Mouse (Mus musculus): ENCODE results near the gene Meaf6. TPM values are rescaled to one million over a fixed set of nuclear protein-coding genes. Genes with fewer than 3 reads are reported as not detected.

Meaf6 gene
- polyA plus RNA-seq, 1 experiment from 2014 or later: 28.3 TPM

- H3K36me3 ChIP-seq (ENCODE audit: control insufficient read depth, insufficient read depth, low read length): no peaks in the 10 kb centered on the region
- DNase-seq (ENCODE audit: low spot score) (no peak), ATAC-seq (ENCODE audit: low FRiP score, low TSS enrichment) (no peak)
- no peaks in the 10 kb centered on the region for H3K4me1 ChIP-seq (replicated peaks; ENCODE audit: control insufficient read depth, insufficient read depth)
- H3K4me3 ChIP-seq (ENCODE audit: low read depth, low read length): no peak overlapping the region
- no peak overlapping the region for H3K4me2 ChIP-seq (replicated peaks; ENCODE audit: low read depth)
- TF ChIP-seq CTCF (IDR thresholded peaks at IDR 0.05; ENCODE audit: low read depth) (no peak), EP300 (optimal IDR thresholded peaks at IDR 0.05) (no peak)
- no peaks in the 10 kb centered on the region for H3K27me3 ChIP-seq (ENCODE audit: control insufficient read depth, insufficient read depth, low read length)
- WGBS: 78% methylated on average over 13 of the region's 13 CpGs
- H3K27ac ChIP-seq (replicated peaks): no peak overlapping the region
- H3K9ac ChIP-seq (ENCODE audit: low read length): no peak overlapping the region
- no peaks in the 10 kb centered on the region for H3K9me3 ChIP-seq (ENCODE audit: control insufficient read depth, low read length)
Measured at GRCm38 (mm10) chr4:125101334-125101733, 16.4 kb downstream of the Meaf6 start.

- 79% methylated on average over 9 of the region's 9 CpGs for WGBS
Measured at GRCm38 (mm10) chr4:125105354-125105753, 20.4 kb downstream of the Meaf6 start.

GRCm38 (mm10) chr4:125114638-125115037, 29.7 kb downstream of the Meaf6 start:
- ATAC-seq (ENCODE audit: low FRiP score, low TSS enrichment): peak; percentile 50

More at GRCm38 (mm10) chr4:125105354-125105753, 20.4 kb downstream of the Meaf6 start:
- Histone ChIP-seq H3K4me3 (ENCODE audit: low read depth, low read length) (no peak overlapping the region), H3K9me3 (ENCODE audit: control insufficient read depth, low read length) (no peaks in the 10 kb centered on the region), H3K4me2 (replicated peaks; ENCODE audit: low read depth) (no peak overlapping the region), H3K4me1 (replicated peaks; ENCODE audit: control insufficient read depth, insufficient read depth) (no peaks in the 10 kb centered on the region), H3K36me3 (ENCODE audit: control insufficient read depth, insufficient read depth, low read length) (no peaks in the 10 kb centered on the region; the same call in 1 of the 2 replicates), H3K27ac (replicated peaks) (no peak overlapping the region), H3K9ac (ENCODE audit: low read length) (no peak overlapping the region), H3K27me3 (ENCODE audit: control insufficient read depth, insufficient read depth, low read length) (no peaks in the 10 kb centered on the region)
- TF ChIP-seq EP300 (optimal IDR thresholded peaks at IDR 0.05) (no peak), CTCF (IDR thresholded peaks at IDR 0.05; ENCODE audit: low read depth) (no peak)
- peak; percentile 59; the same call in 1 of the 2 replicates for ATAC-seq (ENCODE audit: low FRiP score, low TSS enrichment)
- peak; percentile 41 for DNase-seq (ENCODE audit: low spot score)

GRCm38 (mm10) chr4:125115081-125115480, 30.1 kb downstream of the Meaf6 start:
- DNase-seq (ENCODE audit: low spot score): no peak
- Histone ChIP-seq H3K36me3 (ENCODE audit: control insufficient read depth, insufficient read depth, low read length) (peaks cover 7% of the 10 kb centered on the region; the same call in 1 of the 2 replicates), H3K4me3 (ENCODE audit: low read depth, low read length) (no peak overlapping the region), H3K9ac (ENCODE audit: low read length) (peak overlapping the region; percentile 23; the same call in 1 of the 2 replicates), H3K4me1 (replicated peaks; ENCODE audit: control insufficient read depth, insufficient read depth) (peaks cover 4% of the 10 kb centered on the region), H3K9me3 (ENCODE audit: control insufficient read depth, low read length) (no peaks in the 10 kb centered on the region), H3K4me2 (replicated peaks; ENCODE audit: low read depth) (no peak overlapping the region), H3K27ac (replicated peaks) (peak overlapping the region; percentile 81), H3K27me3 (ENCODE audit: control insufficient read depth, insufficient read depth, low read length) (no peaks in the 10 kb centered on the region)
- no peak for ATAC-seq (ENCODE audit: low FRiP score, low TSS enrichment)
- 73% methylated on average over 4 of the region's 4 CpGs for WGBS
- TF ChIP-seq CTCF (IDR thresholded peaks at IDR 0.05; ENCODE audit: low read depth): no peak
- no peak for TF ChIP-seq EP300 (optimal IDR thresholded peaks at IDR 0.05)

More at GRCm38 (mm10) chr4:125114638-125115037, 29.7 kb downstream of the Meaf6 start:
- TF ChIP-seq EP300 (optimal IDR thresholded peaks at IDR 0.05) (no peak), CTCF (IDR thresholded peaks at IDR 0.05; ENCODE audit: low read depth) (peak; percentile 90)
- H3K9ac ChIP-seq (ENCODE audit: low read length): peak overlapping the region; percentile 23; the same call in 1 of the 2 replicates
- no peak overlapping the region for H3K4me3 ChIP-seq (ENCODE audit: low read depth, low read length)
- peaks cover 4% of the 10 kb centered on the region for H3K4me1 ChIP-seq (replicated peaks; ENCODE audit: control insufficient read depth, insufficient read depth)
- H3K4me2 ChIP-seq (replicated peaks; ENCODE audit: low read depth): no peak overlapping the region
- WGBS: 7% methylated on average over 6 of the region's 6 CpGs
- peaks cover 2% of the 10 kb centered on the region; the same call in 1 of the 2 replicates for H3K36me3 ChIP-seq (ENCODE audit: control insufficient read depth, insufficient read depth, low read length)
- peak; percentile 86 for DNase-seq (ENCODE audit: low spot score)
- H3K27me3 ChIP-seq (ENCODE audit: control insufficient read depth, insufficient read depth, low read length): no peaks in the 10 kb centered on the region
- no peaks in the 10 kb centered on the region for H3K9me3 ChIP-seq (ENCODE audit: control insufficient read depth, low read length)
- peak overlapping the region; percentile 81 for H3K27ac ChIP-seq (replicated peaks)

- Histone ChIP-seq H3K27ac (replicated peaks) (peak overlapping the region; percentile 81), H3K4me3 (ENCODE audit: low read depth, low read length) (no peak overlapping the region), H3K9me3 (ENCODE audit: control insufficient read depth, low read length) (no peaks in the 10 kb centered on the region), H3K9ac (ENCODE audit: low read length) (peak overlapping the region; percentile 31; the same call in 1 of the 2 replicates), H3K36me3 (ENCODE audit: control insufficient read depth, insufficient read depth, low read length) (peaks cover 7% of the 10 kb centered on the region; the same call in 1 of the 2 replicates), H3K4me1 (replicated peaks; ENCODE audit: control insufficient read depth, insufficient read depth) (peaks cover 4% of the 10 kb centered on the region), H3K4me2 (replicated peaks; ENCODE audit: low read depth) (no peak overlapping the region), H3K27me3 (ENCODE audit: control insufficient read depth, insufficient read depth, low read length) (no peaks in the 10 kb centered on the region)
- ATAC-seq (ENCODE audit: low FRiP score, low TSS enrichment) (peak; percentile 66), DNase-seq (ENCODE audit: low spot score) (peak; percentile 71)
- TF ChIP-seq EP300 (optimal IDR thresholded peaks at IDR 0.05) (no peak), CTCF (IDR thresholded peaks at IDR 0.05; ENCODE audit: low read depth) (no peak; the same call in 1 of the 2 replicates)
- 26% methylated on average over 6 of the region's 6 CpGs for WGBS
Measured at GRCm38 (mm10) chr4:125115710-125116089, 30.8 kb downstream of the Meaf6 start.

GRCm38 (mm10) chr4:125116090-125116861, 31.3 kb downstream of the Meaf6 start:
- peak; percentile 65 for DNase-seq (ENCODE audit: low spot score)
- TF ChIP-seq EP300 (optimal IDR thresholded peaks at IDR 0.05) (no peak), CTCF (IDR thresholded peaks at IDR 0.05; ENCODE audit: low read depth) (no peak)
- H3K4me3 ChIP-seq (ENCODE audit: low read depth, low read length): no peak overlapping the region

More at GRCm38 (mm10) chr4:125116090-125116861, 31.3 kb downstream of the Meaf6 start:
- Histone ChIP-seq H3K9me3 (ENCODE audit: control insufficient read depth, low read length) (no peaks in the 10 kb centered on the region), H3K36me3 (ENCODE audit: control insufficient read depth, insufficient read depth, low read length) (peaks cover 10% of the 10 kb centered on the region; the same call in 1 of the 2 replicates), H3K27ac (replicated peaks) (peak overlapping the region; percentile 81), H3K27me3 (ENCODE audit: control insufficient read depth, insufficient read depth, low read length) (no peaks in the 10 kb centered on the region), H3K4me2 (replicated peaks; ENCODE audit: low read depth) (no peak overlapping the region), H3K9ac (ENCODE audit: low read length) (peak overlapping the region; percentile 31), H3K4me1 (replicated peaks; ENCODE audit: control insufficient read depth, insufficient read depth) (peaks cover 4% of the 10 kb centered on the region)
- WGBS: 56% methylated on average over 9 of the region's 9 CpGs
- peak; percentile 33 for ATAC-seq (ENCODE audit: low FRiP score, low TSS enrichment)

All from stomach, postnatal 0 days (tissue).